Mouse (Mus musculus) kidney, embryonic 14.5 days (tissue): ENCODE data around the gene Paqr5. TPM values are rescaled to one million over a fixed set of nuclear protein-coding genes. Genes with fewer than 3 reads are reported as not detected.

ENCODE experiments used
- ATAC-seq: fragments of 200-750 bp; cut with Nextera tagmentation; 2 replicates; pipeline ENCODE4 v1.8.0; 2017; ENCODE audit warnings: moderate number of reproducible peaks, mild to moderate bottlenecking, moderate TSS enrichment, moderate library complexity; ENCODE audit not compliant: low FRiP score, low TSS enrichment
- H3K27ac ChIP-seq: fragments of 300-500 bp; sonication (generic); 2 replicates; pipeline ENCODE4 v1.5.1; 2014; ENCODE audit warnings: low read depth, mild to moderate bottlenecking, low read length, moderate library complexity, mixed read lengths
- H3K27me3 ChIP-seq: fragments of 300-500 bp; sonication (generic); 2 replicates; pipeline ENCODE4 v1.6.1; 2014; ENCODE audit warnings: mild to moderate bottlenecking, low read length; ENCODE audit not compliant: control insufficient read depth, insufficient read depth
- H3K36me3 ChIP-seq: fragments of 300-500 bp; sonication (generic); 2 replicates; pipeline ENCODE4 v1.6.1; 2014; ENCODE audit warnings: low read length, mixed read lengths; ENCODE audit not compliant: control insufficient read depth, insufficient read depth
- H3K4me1 ChIP-seq: fragments of 300-500 bp; sonication (generic); 2 replicates; pipeline ENCODE4 v1.6.1; 2014; ENCODE audit warnings: low read length, mixed read lengths; ENCODE audit not compliant: control insufficient read depth, insufficient read depth
- H3K4me2 ChIP-seq: fragments of 300-500 bp; sonication (generic); replicated peaks from 2 replicates; pipeline ENCODE4 v1.6.1; 2014; ENCODE audit warnings: low read depth, mild to moderate bottlenecking, low read length
- H3K4me3 ChIP-seq: fragments of 300-500 bp; sonication (generic); 2 replicates; pipeline ENCODE4 v1.5.1; 2014; ENCODE audit warnings: mild to moderate bottlenecking, low read length
- H3K9ac ChIP-seq: fragments of 300-500 bp; sonication (generic); 2 replicates; pipeline ENCODE4 v1.6.1; 2014; ENCODE audit warnings: low read depth, mild to moderate bottlenecking, low read length, moderate library complexity
- H3K9me3 ChIP-seq: fragments of 300-500 bp; sonication (generic); 2 replicates; pipeline ENCODE4 v1.6.1; 2016; ENCODE audit warnings: low read length; ENCODE audit not compliant: control insufficient read depth
- WGBS: fragments of 180-500 bp; shearing (Covaris S2); extraction: QIAGEN DNeasy Blood & Tissue Kit; methylation state at CpG from one replicate; pipeline ENCODE4 v1.1.7; 2014; 5-methylcytosine and 5-hydroxymethylcytosine counted together
- polyA plus RNA-seq: library from polyadenylated mRNA; unstranded; fragments of >200 nt; fragmentation: Nextera tagmentation; extraction: Ambion mirVana; gene quantifications from 2 replicates; pipeline ENCODE4 v1.2.1, GENCODE M21; 2014

Paqr5 gene
- 11.0 and 17.0 TPM in 2 replicates for polyA plus RNA-seq

DNA sequence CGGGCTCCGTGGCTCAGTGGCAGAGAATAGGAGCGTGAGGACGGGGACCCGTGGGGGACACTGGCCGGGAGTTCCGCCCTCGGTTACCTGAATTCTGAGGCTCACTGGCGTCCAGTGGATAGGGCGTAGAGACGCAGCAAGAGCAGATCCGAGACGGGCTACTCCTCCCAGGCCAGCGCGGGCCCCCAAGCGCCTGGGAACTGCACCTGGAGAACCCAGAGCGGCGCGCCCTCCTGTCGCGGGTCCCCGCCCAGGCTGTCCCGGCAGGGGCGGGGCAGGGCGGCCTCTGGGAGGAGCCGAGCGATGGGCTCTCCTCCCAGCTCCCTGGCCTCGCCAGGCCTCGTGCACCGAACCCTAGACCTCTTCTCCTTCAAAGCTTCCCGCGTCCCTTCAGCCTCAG, at the start of gene Paqr5:
Gene Paqr5 (minus strand): TSS at position 257 of the 400 bp plus-strand sequence.
- no peak within 1 kb of the TSS for H3K27ac ChIP-seq
- H3K9me3 ChIP-seq: no peaks in the 10 kb centered on the region
- H3K4me1 ChIP-seq: 0 out of 2 replicates have a peak, but pooled peaks cover 4% of the 10 kb centered on the region
- H3K4me3 ChIP-seq: peak within 1 kb of the TSS; percentile 44
- peak; percentile 83 for ATAC-seq
- WGBS: 1% methylated on average over 31 of the region's 32 CpGs
- H3K36me3 ChIP-seq: no peaks in the 10 kb centered on the region
- peak within 1 kb of the TSS; percentile 51 for H3K9ac ChIP-seq
- H3K27me3 ChIP-seq: peaks cover 9% of the 10 kb centered on the region; the same call in 1 of the 2 replicates
- peak within 1 kb of the TSS; percentile 66 for H3K4me2 ChIP-seq

DNA sequence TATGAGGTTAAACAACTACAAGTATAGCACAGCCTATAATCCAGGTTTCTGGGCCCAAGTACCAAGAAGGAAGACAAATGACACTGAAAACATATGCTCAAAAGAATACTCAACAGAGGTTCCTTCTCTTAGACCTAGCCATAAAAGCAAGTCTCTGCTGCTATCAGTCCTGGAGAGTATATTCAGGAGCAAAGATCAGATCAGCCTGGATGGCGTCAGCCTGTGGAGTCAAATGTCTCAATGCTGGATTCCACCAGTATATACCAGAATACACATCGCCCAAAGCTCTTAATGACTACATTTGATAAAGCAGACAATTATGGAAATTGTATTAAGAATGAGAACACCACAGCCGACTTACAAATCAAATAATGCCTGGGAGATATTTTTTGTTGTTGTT, 35.6 kb upstream of the Paqr5 start:
- H3K4me2 ChIP-seq: no peak overlapping the region
- no peak overlapping the region for H3K9ac ChIP-seq
- H3K9me3 ChIP-seq: no peaks in the 10 kb centered on the region
- ATAC-seq: no peak
- H3K4me3 ChIP-seq: no peak overlapping the region
- H3K27me3 ChIP-seq: no peaks in the 10 kb centered on the region
- 89% methylated on average over 3 of the region's 3 CpGs for WGBS
- H3K36me3 ChIP-seq: no peaks in the 10 kb centered on the region; the same call in 1 of the 2 replicates
- H3K27ac ChIP-seq: no peak overlapping the region
- no peaks in the 10 kb centered on the region for H3K4me1 ChIP-seq

DNA sequence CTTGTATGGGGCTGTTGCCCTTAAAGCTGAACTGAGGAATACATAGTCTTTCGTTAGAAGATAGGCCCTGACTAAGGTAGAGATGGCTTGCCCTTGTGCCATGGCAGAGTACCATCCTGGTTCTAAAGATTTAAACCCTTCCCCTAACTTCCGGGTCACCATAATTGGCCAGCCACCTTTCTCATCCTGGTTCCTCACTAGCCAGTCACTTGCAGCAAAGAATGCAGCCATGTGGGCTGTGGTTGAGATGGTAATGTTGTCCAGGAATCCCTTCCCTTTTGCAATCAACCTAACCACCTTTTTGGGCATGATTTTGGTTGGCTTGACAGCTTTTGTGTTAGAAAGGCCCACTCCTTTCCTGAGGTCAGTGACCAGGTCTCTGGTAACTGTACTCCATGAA, 33.8 kb upstream of the Paqr5 start:
- Histone ChIP-seq H3K27me3 (no peaks in the 10 kb centered on the region), H3K9me3 (no peaks in the 10 kb centered on the region), H3K4me3 (no peak overlapping the region), H3K36me3 (no peaks in the 10 kb centered on the region; the same call in 1 of the 2 replicates), H3K9ac (no peak overlapping the region), H3K4me2 (no peak overlapping the region), H3K27ac (no peak overlapping the region), H3K4me1 (no peaks in the 10 kb centered on the region)
- ATAC-seq: no peak
- WGBS: 89% methylated on average over 2 of the region's 2 CpGs

DNA sequence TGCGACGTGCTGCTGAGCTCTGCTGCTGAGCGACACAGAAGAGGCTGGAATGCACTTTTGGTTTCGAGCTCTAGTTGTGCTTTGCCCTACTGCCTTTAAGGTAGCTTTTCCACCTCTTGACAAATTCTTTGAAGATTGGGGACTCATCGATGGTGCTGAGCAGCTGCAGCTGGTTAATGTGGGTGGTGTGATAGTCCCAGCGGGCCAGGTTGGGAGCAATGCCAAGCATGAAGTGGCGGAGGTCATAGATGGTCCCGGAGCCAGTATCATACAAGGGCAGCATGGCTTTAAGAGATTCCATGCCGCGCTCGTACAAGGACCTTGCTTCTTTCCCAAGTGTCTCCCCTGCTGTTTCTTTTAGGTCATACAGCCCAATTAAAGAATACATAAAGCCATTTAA, 33.3 kb upstream of the Paqr5 start:
- Histone ChIP-seq H3K4me3 (no peak overlapping the region), H3K4me2 (no peak overlapping the region), H3K9ac (no peak overlapping the region), H3K27me3 (no peaks in the 10 kb centered on the region), H3K27ac (no peak overlapping the region), H3K9me3 (no peaks in the 10 kb centered on the region), H3K36me3 (no peaks in the 10 kb centered on the region; the same call in 1 of the 2 replicates), H3K4me1 (no peaks in the 10 kb centered on the region)
- 84% methylated on average over 11 of the region's 11 CpGs for WGBS
- no peak for ATAC-seq

DNA sequence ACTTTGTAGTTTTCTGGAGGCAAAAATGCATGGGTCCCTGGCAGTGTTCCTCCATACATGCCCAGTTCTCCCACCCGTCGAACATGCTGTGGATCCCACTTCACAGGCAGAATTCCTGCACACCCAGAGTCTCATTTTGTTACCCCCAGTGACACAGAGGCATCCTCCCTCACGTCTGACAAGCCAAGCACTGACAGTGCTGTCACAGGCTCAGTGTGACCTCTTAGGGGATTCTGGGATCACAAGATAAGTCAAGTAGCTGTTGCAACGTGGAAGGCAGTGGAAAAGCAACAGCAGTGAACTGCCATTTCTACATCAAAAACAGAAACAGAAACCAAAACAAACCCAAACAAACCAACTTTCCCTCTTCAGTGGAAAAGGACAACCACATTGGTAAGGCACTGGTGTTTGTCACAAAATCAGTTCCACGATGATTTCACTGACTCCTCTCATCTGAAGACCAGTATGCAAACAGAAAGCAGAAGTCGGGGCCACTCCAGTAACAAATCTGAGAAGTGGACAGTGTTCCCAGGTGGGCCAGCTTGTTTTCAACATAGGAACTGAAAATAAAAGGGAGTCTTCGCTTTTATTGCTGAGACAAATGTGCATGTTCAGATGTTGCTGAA, 31.3 kb upstream of the Paqr5 start:
- H3K4me2 ChIP-seq: no peak overlapping the region
- no peak overlapping the region for H3K9ac ChIP-seq
- no peaks in the 10 kb centered on the region for H3K27me3 ChIP-seq
- no peaks in the 10 kb centered on the region for H3K4me1 ChIP-seq
- no peak overlapping the region for H3K27ac ChIP-seq
- H3K36me3 ChIP-seq: no peaks in the 10 kb centered on the region; the same call in 1 of the 2 replicates
- no peaks in the 10 kb centered on the region for H3K9me3 ChIP-seq
- WGBS: 76% methylated on average over 7 of the region's 7 CpGs
- no peak for ATAC-seq
- no peak overlapping the region for H3K4me3 ChIP-seq

DNA sequence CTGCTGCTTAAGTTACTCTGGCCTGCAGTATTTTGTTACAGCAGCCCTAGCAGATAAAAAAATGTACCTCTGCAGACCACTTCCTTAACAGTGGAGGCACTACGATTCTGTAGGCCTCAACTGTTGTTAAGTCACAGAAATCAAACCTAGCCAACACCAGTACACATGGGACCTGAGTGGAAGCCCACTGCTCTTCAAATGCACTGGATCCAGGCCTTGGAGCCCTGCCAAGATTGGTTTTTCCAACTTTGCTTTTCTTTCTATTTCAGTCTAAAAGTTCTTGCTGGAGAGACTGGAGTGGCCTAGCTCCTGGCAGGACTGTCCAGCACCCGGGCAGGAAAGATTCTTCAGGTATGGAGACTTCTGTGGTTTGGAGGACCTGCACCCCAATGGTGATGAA, 29.6 kb upstream of the Paqr5 start:
- no peak overlapping the region for H3K9ac ChIP-seq
- no peak overlapping the region for H3K4me2 ChIP-seq
- no peaks in the 10 kb centered on the region for H3K9me3 ChIP-seq
- no peaks in the 10 kb centered on the region for H3K27me3 ChIP-seq
- no peaks in the 10 kb centered on the region for H3K4me1 ChIP-seq
- H3K36me3 ChIP-seq: no peaks in the 10 kb centered on the region; the same call in 1 of the 2 replicates
- H3K27ac ChIP-seq: no peak overlapping the region
- 89% methylated on average over 2 of the region's 2 CpGs for WGBS
- no peak for ATAC-seq
- no peak overlapping the region for H3K4me3 ChIP-seq

DNA sequence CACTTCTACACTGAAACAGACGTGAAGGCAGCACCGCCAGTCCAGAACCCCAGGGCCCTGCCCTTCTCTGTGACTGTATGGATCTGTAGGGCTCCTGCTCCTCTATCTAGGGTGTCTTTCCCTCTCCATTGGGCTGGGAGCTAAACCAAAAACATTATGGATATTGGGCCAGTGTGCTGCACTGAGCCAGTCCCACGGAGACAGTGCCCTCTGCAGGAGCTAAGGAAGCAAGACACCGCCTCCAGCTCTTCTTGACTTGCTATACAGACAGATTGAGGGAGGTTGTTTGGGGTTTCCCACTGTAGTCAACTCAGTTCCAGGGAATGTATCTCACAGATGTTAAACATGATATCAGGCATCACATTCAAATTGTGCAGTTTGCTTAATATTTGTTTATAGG, 24.1 kb upstream of the Paqr5 start:
- 59% methylated on average over 4 of the region's 4 CpGs for WGBS
- ATAC-seq: 0 out of 2 replicates have a peak, but pooled peaks have one; percentile 24
- no peaks in the 10 kb centered on the region for H3K4me1 ChIP-seq

DNA sequence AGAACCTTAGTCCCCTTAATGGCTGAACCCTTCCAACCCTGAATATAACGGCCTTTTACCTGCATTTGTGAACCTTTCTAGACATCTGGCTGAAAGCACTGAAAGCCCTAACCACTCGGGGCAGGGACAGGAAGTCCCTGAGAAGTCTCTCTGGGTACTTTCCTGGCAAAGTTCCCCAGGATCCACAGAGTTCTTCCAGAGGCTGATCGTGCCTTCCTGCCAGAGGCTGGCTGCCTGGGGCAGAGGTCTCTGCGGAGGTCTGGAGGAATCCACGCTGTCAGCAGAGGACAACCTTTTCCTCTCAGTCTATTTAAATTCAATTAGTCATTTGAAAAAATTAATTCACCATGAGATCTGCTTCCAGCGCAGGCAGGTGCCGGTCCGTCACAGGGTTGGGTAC, 22.5 kb upstream of the Paqr5 start:
- H3K4me1 ChIP-seq: no peaks in the 10 kb centered on the region
- H3K9ac ChIP-seq: no peak overlapping the region
- H3K27me3 ChIP-seq: no peaks in the 10 kb centered on the region
- no peaks in the 10 kb centered on the region for H3K36me3 ChIP-seq
- WGBS: 73% methylated on average over 8 of the region's 8 CpGs
- no peak overlapping the region for H3K4me3 ChIP-seq
- no peak overlapping the region for H3K27ac ChIP-seq
- no peak overlapping the region for H3K4me2 ChIP-seq
- no peak for ATAC-seq
- H3K9me3 ChIP-seq: no peaks in the 10 kb centered on the region

More for the DNA sequence above, 24.1 kb upstream of the Paqr5 start:
- Histone ChIP-seq H3K9me3 (no peaks in the 10 kb centered on the region), H3K4me2 (no peak overlapping the region), H3K27ac (no peak overlapping the region), H3K36me3 (no peaks in the 10 kb centered on the region), H3K27me3 (no peaks in the 10 kb centered on the region), H3K9ac (no peak overlapping the region), H3K4me3 (no peak overlapping the region)

DNA sequence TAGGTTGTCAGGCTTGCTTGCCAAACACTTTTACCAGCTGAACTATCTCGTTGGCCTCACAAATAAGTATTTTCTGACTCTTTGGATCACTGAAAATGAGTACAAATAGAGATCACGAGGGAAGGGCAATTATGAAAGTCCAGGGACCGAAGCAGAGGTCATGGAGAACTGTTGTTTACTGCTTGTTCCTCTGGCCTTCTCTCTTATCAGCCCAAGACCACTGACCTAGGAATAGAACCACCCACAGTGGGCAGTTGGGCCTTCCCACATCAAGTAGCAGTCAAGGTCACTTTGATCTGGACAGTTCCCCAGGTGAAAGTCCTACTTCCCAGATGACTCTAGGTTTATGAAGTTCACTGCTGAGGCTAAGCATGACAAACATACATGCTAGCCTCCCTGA, 15.5 kb upstream of the Paqr5 start:
- no peak overlapping the region for H3K4me3 ChIP-seq
- 84% methylated on average over 3 of the region's 3 CpGs for WGBS
- no peaks in the 10 kb centered on the region for H3K9me3 ChIP-seq
- no peak overlapping the region for H3K9ac ChIP-seq
- H3K27me3 ChIP-seq: no peaks in the 10 kb centered on the region
- no peak overlapping the region for H3K4me2 ChIP-seq
- H3K27ac ChIP-seq: no peak overlapping the region
- no peak for ATAC-seq
- no peaks in the 10 kb centered on the region for H3K4me1 ChIP-seq
- no peaks in the 10 kb centered on the region for H3K36me3 ChIP-seq
